Mouse (Mus musculus): ENCODE results near the gene 2010003K11Rik.
A peak's percentile ranks its signal among the peaks of the same experiment; 100 is the strongest.

2010003K11Rik gene

DNA sequence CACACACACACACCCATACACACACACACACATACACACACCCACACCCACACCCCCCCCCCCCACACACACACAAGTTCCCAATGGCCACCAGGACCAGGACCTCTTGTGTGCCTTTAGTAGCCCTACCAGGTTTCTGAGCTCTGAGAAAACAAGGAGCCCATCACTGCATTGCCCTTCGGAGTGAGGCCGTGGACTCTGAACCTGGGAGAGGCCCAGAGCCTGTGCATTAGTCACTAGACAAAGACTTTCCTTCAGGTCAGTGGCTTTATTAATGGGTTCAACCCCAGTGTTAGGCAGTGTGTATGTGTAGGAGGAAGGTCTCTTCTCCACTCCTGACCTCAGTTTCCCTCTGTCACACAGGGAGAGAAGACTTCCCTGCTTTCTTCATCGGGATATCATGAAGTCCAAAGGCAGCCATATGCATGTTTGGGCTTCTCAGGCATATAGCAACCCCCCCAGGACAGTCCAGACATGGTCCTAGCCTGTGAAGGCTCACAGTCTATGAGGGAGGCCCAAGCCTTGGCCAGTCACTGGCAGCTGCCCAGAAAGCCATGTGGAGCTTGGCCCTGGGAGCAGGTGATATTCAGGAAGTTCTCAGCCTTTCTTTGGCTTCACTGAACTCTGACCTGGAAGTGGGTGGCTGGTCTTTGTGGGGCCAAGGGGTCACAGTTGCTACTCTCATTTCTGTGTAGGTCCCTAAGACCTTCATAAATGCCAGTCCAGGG is 1.7 kb downstream of the 2010003K11Rik start:
- no peak for DNase-seq

DNA sequence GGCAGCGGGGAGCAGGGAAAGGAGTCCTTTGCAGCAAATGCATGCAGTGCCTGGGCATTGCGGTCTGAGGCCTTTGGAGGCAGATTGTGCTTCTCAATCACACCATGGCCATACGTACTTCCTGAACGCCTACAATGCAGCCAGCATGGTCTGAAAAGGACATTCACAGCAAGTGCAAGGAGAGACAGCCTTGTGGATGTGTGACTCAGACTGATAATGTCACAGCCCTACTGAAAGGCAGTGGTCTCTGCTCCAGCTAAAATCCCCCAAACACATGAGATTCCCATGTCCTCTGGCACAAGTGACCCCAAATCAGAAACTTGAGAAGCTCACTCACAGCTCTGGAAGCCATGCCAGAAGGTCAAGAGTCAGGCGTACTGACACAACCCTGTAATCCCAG is 2.6 kb downstream of the 2010003K11Rik start:
- DNase-seq = no peak

DNA sequence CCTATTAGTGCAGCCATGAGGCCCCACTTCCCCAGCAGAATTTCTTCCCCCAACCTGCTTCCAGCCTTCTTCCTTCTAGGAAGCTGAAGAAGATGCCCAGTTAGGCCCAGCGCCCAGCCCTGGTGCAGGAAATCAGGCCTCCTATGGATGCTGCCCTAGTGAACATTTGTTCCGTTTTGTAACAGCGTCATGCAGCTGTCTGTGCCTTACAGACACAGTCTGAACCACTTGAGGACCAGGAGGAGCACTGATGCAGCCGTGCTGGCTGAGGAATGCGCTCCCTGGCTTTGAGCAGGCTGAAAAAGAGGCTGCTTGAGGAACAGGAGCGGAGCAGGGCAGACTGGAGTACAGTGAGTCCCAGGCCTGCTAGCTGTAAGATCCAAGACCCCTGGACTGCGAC is 3.7 kb downstream of the 2010003K11Rik start:
- no peak for DNase-seq

DNA sequence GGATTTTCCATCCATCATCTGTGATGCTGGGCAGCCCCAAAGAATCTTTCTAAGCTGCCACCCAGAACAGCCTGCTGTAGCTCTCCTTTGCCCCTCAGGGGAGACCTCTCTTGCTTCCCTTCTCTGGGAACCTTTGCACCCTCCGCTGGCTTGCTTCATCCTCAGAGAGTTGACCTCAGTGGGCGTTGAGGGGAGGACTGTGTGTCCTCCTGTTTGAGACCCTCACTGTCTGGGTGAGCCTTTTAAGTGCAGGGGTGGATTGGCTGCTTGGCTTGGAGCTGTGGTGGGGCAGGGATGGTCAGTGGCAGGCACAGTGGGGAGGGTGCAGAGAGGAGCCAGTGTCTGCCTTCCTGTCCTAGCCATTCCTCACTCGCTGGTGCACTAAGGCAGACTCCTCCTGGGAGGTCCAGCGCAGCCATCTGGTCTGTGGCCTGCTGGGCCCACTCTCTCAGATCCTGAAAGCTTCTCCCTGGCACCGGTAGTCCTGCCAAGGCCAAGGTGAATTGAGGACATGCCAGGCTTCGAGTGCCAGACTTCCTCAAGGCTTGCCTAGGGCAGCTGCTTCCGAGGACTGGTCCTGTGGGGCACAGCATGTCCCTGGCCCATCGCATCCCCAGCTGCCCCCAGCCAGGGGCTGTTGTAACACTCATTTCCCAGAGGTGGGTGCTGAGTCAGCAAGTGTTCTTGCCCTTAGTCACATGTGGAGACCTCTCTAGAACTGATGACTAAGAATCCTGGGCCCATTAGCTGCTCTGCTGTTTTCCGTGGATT is 5.7 kb downstream of the 2010003K11Rik start:
- peak; percentile 95 for DNase-seq

DNA sequence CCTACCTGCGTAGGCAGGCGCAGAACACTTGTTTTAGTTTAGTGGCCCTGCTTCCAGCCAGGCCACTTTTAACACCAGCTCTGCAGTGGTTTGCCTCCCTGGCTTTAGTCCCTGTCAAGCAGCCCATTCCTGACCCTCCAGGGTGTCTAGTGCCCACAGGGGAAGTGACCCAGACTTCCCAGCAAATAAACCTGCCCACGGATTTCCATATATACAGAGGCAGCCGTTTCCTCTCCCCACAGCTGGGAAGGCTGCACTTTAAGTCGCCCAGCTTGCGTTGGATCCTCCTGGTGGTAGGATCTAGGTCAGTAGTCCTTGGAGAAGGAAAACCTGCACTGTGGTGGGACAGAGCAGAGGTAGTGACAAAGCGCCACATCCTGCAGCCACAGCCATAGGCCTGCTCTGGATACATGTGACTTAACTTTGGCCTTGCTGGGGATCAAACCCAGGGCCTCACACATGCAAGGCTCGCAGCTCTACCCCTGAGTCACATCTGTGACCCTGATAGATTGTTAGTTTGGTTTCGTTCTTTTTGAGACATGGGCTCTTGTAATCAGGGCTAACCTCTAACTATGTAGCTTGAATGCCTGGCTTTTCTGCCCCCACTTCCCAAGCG is 7.2 kb downstream of the 2010003K11Rik start:
- DNase-seq = no peak

DNA sequence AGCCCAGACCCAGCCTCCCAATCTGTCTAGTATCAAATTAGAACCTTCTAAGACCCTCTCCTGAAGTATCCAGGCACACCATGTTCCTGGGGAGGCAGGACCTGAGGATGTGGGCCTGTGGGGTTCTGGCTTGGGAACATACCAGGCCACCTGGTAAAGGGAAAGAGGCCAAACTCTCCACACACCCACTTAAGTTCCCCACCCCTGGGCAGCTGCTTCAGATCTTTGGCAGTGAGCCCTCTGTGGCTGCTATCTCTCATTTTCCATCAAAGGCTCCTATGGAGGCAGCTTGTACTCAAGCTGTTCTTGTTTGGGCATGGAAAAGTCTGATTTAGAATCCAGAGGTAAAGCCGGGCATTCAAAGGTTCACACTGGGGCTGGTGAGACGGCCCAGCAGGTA is 10.5 kb downstream of the 2010003K11Rik start:
- no peak for DNase-seq

DNA sequence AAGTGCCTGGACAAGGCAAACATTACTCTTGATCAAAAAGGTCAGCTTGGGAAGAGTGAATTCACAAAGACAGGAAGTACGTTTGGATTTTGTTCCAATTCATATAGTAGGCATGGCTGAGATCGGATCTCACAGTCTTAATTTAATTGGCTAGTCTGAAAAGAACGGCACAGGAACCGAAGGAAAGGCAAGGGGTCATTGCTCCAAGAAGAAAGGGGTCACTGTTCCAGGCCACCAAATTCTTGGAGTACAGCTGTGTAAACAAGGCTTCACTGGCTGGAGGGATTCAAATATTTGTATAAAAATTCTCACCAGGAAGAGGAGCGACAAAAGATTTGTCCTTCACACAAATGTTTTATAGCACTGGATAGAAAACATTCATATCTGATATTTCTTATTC is 13.4 kb downstream of the 2010003K11Rik start:
- DNase-seq = no peak

DNA sequence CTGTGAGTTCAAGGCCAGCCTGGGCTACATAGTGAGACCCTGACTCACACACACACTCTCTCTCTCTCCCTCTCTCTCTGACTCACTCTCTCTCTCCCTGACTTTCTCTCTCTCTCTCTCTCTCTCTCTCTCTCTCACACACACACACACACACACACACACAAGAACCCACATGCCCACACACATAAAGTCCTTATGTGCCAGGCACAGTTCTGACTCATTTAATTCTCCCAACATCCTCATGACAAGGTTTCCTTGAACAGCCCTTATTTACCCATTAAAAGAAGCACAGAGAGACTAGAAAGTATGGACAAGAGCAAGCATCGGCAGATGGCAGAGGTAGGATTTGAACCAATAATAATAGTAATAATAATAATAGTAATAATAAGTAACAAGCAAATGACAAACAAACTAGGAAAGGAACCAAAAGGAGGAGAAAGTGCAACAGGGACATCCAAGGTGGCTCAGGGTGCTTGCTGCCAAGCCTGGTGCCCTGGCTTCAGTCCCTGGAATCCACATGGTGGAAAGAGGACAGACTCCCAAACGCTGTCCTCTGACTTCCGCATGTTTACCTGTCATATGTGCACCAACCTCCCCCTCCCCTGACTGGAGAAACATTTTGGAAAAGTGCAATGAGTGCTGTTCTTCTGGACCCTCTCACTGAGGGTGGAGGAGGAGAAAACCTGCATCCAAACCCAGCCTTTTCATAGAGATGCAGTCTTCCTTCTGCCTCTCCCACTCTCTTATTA is 16.1 kb downstream of the 2010003K11Rik start:
- DNase-seq = no peak

DNA sequence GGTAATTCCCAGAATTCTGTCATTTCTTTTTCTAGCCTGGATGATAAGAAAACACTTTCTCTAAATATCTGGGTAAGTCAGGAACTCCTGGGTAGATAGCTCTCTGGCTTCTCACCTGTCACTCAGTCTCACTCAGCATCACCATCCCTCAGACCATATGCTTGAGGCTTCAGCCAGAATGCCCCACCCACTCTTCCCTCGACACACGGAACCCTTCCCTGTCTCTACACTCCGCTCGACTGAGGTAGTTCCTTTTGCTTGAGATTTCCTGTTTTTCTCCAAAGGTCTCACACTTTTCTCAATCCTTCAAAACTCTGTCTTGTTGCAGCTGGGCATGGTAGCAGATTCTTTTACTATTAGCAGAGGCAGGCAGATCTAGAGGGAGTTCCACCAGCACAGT is 17.1 kb downstream of the 2010003K11Rik start:
- no peak for DNase-seq

DNA sequence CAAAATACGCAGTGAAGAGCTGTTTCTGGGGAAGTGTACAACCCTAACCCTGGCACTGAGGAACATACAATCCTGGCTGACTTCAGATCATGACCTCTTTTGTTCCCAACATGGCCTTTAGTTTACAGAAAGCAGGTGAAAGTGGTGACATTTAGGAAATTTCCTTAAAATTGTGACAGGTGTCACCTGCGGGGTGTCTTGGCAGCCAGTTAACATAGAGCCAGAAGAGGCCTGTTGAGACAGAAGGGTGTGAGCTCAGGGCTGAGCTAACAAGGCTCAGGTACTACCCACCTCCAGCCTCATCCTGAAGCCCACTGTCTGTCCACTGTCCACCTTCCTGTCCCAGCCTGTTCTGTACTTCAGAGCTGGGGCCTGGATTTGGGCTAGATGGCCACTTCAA is 18.3 kb downstream of the 2010003K11Rik start:
- DNase-seq = peak; percentile 72

DNA sequence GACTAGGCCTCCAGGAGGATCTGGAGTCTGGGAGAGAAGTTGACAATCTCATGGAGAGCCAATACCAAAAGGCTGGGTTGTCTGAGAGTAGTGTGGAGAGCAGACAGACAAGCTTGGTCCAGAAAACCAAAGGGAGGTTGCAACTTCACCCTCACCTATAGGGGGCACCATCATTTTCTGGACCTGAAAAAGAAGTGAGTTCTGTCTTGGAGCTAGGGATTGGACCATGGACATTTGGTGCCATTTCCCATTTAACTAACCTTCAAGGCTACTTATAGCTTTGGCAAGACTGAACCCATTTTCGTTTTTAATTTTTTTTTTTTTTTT is 20.2 kb downstream of the 2010003K11Rik start:
- DNase-seq = no peak

DNA sequence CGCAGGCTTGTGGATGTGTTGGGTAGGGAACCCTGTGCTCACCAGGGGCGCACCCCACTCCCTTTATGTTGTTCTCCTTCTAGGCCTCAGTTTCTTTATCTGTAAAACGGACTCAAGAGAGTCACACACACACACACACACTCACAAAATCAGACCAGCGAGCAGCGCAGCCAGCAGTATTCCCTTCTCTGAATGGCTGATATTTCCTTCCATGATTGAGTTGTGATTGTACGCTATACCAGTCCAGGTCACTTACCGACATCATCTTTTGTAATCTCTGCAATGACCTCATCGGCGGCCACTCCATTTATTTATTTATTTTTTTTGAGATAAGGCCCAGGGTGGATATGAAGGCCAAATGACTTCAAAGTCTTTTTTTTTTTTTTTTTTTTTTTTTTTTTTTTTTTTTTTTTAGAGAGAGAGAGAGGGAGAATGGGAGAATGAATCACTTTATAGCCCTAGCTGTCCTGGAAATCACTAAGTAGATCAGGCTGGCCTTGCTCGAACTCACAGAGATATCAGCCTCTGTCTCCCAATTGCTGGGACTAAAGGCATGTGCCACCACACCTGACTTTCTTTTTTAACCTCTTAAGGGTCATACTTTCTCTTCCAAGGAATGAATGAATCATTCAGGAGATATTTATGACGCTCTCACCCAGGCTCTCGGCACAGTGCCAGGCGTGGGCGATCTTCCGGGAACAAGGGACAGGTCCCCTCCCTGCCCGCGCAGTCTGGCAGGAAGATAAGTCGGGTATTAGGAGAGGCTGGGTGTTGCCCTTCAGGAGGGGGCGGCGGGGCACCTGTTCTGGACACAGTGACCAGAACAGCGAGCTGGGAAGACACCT is 20.8 kb downstream of the 2010003K11Rik start, which contains the start of gene Syt12:
Gene Syt12, minus strand, starts transcription at position 103 of the 845 bp plus-strand sequence.
- DNase-seq = peak; percentile 85

DNA sequence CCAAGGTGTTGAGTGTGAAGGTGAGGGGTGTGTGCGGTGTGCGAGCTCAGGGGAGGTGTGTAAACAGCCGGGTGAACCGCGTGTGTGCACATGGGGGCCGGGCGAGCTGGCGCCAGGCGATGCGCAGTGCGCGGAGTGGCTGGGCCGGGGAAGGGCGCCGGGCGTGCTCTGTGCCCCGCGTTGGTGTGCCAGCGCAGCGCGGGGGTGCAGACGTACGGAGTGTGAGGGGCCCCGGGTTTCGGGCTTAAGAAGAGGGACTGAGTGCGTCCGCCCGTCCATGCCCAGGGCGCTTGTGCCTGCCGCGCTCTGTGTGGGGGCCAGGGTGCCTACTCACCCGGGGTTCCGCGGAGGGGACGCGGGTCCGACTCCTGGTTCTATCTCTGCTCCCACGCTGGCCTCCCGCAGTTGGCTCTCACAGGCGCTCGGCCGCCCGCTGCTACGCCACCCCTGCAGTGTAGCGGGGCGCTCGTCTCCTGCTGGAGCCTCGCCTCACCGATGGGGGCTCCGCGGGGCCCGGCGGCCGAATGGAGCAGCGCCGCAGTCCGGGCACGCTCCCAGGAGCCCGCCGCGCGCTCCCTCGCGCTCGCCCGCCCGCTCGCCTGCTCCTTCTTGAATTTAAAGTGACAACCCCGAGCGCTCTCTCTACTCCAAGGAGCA is 21.7 kb downstream of the 2010003K11Rik start:
- DNase-seq = peak; percentile 78

DNA sequence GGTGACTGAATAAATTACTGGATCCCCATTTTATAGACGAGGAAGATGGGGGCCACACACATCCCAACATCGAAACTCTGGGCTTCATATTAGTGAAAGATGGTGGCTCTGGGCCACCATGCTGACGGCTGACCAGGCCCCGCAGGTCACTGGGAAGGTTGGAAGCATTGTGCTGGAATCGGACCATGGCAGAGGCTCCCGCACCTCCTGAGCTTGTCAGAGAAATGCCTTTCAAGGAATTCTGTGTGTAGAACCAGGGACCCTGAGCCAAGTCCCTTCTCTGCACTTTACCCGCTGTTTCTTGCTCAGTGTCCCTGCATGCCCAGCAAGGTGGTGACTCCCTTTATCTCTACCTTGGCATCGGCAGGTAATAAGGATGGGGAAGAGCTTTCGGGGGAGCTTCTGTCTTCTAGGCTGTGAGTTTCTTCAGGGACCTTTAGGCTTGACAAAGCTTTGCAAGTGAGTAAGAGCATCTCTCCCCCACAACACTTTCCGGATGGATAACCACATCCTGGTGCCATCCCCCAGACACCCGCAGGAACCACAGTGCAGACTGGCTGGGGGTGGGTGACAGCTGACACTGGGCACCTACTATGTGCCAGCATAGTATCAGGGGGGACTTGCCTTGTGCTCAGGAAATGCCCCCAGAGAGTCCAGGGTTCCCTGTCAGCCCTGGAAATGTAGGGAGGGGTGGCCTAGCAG is 23.0 kb downstream of the 2010003K11Rik start:
- DNase-seq = no peak

DNA sequence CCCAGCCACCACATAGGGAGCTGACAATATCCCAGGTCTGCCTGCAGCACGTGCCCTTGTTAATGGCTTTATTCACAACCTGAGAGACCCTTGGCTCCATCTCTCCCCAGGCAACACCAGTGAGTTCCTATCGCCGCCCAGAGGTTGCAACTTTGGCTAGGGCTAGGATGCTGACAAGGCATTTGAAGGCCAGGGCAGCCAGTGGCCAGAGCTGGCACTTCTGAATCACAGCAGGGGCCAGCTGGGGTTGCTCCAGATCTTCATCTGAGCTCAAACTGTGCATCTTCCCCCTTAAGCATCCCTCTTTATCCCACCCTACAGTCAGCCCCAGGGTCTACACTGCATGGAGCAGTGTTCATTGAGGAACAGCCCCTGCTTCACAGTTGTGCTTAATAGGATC is 23.6 kb downstream of the 2010003K11Rik start:
- DNase-seq = no peak

DNA sequence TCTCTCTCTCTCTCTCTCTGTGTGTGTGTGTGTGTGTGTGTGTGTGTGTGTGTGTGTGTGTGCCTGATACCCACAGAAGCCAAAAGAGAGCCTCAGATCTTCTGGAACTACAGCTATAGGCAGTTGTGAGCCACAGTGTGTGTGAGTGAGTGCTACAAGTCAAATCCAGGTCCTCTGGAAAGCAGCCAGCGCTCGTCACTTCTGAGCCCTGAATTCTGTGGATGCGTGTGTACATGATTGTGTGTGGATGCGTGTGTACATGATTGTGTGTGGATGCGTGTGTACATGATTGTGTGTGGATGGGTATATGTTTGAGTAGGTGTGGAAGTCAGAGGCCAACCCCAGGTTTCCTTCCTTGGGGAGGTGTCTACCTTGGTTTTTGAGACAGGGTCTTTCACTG is 24.8 kb downstream of the 2010003K11Rik start:
- DNase-seq = no peak

DNA sequence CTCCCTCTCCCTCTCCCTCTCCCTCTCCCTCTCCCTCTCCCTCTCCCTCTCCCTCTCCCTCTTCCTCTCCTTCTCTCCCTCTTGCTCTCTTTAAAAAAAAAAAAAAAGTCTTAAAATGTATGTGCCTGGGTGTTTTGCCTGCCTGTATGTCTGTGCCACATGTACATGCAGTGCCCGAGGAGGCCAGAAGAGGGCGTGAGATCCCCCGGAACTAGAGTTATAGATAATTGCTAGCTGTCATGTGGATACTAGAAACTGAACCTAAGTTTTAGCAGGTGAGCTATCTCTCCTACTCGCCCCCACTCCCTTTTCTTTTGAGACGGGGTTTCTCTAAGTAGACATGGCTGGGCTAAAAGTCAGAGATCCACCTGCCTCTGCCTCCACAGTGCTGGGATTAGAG is 30.0 kb downstream of the 2010003K11Rik start:
- DNase-seq = peak; percentile 64

DNA sequence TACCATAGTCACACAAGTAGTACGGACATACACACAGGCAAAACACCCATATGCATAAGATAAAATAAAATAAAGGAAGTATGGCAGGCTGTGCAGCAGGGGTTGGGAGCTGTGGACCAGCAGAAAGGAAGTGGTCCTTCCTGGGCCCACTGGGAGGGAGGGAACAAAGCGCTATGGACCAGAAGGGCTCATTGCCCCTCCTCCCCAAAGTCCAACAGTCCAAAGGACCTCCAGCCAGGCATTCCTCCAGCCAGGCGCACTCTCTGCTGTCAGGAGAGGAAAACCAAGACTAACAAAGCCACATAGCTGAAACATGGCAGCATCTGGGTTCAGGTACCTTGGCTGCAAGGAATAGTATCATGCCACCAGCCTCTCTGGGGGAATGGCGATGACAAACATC is 33.7 kb downstream of the 2010003K11Rik start:
- no peak for DNase-seq

DNA sequence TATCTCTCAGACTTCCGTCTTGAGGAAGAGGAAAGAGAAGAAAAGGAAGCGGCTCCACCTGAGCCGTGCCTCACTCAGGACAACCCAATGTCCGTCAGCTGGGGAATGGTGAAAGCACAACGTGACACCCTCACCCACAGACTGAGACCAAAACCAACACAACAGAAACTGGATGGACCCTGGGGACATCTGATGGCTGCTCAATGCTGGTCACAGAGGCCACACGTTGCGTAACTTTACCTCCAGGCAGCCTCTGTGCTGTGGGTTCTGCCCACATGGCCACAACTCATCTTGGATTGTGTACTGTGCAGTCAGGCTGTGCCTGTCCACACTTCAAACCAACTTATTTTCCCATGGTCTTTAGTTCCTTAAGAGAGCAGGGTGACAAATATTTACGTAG is 36.4 kb downstream of the 2010003K11Rik start:
- DNase-seq = no peak

DNA sequence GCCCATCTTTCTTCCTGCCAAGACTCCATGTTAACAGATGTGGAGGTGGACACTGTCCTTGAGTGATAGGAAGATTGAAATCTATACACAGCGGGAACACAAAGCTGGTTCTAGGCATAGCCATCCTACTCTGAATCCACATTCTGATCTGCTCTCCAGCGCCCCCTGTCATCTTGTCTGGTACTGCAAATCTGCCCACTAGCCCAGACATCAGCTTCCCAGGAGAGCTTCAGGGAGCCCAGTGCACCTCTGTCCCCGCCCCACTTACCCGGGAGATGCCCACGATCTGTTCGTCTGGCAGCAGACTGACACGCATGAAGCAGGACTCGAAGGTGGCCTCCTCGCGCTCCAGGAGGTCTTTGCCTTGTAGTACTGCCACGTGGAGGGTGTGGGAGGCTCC is 42.2 kb downstream of the 2010003K11Rik start:
- peak; percentile 75 for DNase-seq

All from cerebellum, adult 8-10 months (tissue).